Mouse (Mus musculus): ENCODE data around the gene Cd164l2.

Cd164l2 gene

DNA sequence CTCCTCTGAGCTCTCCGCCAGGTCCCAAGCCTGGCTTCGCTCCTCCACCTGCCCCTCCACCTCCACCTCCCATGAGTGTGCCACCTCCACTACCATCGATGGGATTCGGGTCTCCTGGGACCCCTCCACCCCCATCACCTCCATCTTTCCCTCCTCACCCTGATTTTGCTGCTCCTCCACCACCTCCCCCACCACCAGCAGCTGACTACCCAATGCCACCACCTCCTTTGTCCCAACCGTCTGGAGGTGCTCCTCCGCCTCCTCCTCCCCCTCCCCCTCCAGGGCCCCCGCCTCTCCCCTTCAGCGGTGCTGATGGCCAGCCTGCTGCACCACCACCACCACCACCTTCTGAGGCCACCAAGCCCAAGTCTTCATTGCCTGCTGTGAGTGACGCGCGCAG lies 17.4 kb upstream of the Cd164l2 start:
- no peak for DNase-seq (ENCODE audit: low spot score in 2 of 2)

DNA sequence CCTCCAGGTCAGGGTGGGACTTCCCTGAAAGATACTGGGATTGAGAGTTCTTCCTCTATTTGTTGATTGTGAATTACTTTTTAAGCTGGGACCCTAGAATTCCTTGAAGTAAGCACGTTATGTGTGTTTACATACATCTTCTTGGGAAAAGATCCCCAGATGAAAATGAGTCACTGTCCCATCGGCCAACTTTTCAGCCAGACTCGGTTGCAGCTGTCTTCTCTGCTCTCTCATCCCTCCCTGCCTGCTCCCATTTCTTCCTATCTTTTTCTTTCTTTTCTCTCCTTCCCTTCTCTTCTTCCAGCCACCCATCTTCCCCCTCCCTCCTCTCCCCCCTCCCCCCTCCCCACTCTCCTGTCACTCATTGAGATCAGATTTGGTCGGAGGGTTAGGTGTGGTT lies 16.9 kb upstream of the Cd164l2 start:
- no peak for DNase-seq (ENCODE audit: low spot score in 2 of 2)

DNA sequence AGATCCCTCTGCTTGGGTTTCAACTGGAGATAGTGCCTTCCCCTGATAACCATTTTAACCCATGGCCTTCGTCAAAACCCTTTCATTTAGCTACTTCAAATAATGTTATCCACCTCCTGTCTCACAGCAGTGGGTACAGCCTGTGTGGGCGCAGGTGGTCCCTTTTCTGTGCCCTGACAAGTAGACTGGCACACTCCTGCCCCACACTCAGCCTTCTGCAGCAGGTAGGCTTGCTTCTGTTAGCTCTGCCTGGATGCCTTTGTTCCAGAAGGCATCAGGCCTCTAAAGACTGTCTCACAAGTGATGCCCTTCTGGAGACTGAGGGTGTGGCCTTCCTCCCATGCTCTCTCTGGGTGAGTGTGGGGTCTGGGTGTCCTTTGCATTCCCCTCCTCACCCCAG lies 15.8 kb upstream of the Cd164l2 start:
- DNase-seq (ENCODE audit: low spot score in 2 of 2) = no peak

GRCm38 (mm10) chr4:133196852-133197251 lies 15.1 kb upstream of the Cd164l2 start:
- peak in 1 of 2 experiments; percentile 63 for DNase-seq (ENCODE audit: low spot score in 2 of 2)

GRCm38 (mm10) chr4:133197355-133197754 lies 14.6 kb upstream of the Cd164l2 start:
- peak in 1 of 2 experiments; percentile 12 for DNase-seq (ENCODE audit: low spot score in 2 of 2)

GRCm38 (mm10) chr4:133197801-133198286 lies 14.1 kb upstream of the Cd164l2 start:
- DNase-seq (ENCODE audit: low spot score in 2 of 2) = peak in 1 of 2 experiments; percentile 15

DNA sequence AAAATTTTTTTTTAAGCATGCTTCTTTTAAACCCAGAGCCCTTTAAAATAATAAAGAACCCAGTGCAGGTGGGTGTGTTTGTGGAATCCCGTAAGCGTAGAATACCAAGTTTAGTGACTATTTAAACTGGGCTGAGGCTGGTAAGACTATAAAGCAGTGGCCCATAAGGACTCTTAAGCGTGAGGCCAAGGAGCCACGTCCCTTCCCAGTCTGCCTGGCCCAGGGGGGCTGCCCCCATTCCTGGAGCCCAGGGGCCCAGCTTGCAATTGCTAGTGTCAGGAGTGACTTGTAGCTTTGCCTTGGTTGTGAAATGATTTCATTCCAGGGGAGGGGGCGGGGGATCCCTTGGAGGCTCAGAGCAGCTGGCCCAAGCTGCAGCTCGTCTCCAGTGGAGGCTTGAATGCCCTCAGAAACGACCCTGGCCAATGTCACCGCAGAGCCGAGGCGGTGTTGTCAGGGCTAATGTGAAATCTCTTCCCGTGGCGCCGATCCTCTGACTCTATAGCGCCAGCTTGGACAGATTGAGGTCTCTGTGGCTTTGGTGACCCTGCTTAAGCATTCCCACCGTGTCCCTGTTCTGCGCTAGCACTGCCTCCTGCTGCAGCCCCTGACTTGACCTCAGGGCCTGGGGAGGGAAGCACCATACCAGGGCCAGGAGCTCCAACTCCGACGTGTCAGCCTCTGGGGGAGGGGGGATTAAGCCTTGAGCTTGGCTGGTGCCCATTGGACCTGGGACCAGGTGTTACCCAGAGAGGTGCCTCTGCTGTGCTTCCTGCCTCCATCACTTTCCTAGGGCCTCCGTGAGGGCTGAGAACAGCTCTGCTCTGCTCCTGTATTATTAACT lies 13.4 kb upstream of the Cd164l2 start:
- DNase-seq (ENCODE audit: low spot score in 2 of 2) = peak in 1 of 2 experiments; percentile 18

DNA sequence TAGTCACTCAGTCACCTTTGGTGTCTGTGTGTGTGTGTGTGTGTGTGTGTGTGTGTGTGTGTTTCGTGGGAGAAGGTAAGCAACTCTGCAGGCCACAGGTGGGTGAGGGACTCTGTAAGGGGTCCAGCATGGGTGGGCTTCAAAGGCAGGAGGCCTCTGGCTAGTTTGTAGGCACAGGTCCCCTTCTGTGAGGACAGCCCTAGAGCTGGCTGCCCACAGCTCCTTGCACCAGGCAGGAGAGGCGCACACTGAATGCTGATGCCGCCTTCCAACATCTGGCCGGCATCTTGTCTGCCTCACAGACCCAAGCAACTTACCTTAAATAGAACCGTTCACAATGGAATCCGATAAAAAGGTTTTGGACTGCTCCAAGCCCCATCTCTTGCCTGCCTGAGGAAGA lies 12.2 kb upstream of the Cd164l2 start:
- DNase-seq (ENCODE audit: low spot score in 2 of 2) = no peak

DNA sequence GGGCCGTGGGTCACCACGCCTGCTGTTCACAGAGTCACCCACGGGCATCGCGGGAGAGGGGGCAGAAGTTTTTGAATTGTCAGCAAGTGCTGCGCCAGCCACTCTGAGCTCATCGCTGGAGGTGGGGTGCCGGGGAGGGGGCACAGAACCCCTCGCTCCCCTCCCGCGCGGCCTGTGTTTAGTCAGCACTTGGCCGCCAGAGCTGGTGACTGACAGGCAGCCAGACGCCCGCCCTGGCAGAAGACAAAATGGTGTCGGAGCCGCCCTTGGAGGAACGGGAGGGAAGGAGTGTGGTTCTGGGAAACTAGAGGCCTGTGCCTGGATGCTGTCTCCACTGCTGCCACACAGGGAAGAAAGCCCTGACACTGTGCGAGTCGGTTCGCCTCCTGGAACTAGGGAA lies 11.6 kb upstream of the Cd164l2 start:
- DNase-seq (ENCODE audit: low spot score in 2 of 2) = no peak

GRCm38 (mm10) chr4:133201006-133201771 lies 10.7 kb upstream of the Cd164l2 start:
- DNase-seq (ENCODE audit: low spot score in 2 of 2) = peak; percentile 50 to 79

GRCm38 (mm10) chr4:133202254-133202653 lies 9.7 kb upstream of the Cd164l2 start:
- DNase-seq (ENCODE audit: low spot score in 2 of 2) = no peak

DNA sequence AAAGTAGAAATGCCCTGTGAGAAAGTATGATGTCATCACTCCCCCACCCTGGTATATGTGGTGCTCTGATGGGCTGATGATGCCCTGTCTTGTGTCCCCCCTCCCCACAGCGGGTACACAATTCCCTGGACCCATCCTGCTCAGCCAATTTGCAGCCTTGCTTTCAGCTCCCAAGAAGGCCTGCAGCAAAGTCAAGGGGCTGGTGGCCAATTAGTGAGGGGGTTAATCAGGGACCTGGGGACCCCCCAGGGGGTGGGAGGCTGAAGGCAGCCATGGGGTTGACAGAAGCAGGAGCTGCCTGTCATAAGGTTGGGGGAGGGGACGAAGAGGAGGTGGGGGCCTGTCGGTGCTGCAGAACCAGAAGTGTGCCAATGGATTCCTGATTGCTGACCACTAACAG lies 8.3 kb upstream of the Cd164l2 start:
- DNase-seq (ENCODE audit: low spot score in 2 of 2) = no peak

DNA sequence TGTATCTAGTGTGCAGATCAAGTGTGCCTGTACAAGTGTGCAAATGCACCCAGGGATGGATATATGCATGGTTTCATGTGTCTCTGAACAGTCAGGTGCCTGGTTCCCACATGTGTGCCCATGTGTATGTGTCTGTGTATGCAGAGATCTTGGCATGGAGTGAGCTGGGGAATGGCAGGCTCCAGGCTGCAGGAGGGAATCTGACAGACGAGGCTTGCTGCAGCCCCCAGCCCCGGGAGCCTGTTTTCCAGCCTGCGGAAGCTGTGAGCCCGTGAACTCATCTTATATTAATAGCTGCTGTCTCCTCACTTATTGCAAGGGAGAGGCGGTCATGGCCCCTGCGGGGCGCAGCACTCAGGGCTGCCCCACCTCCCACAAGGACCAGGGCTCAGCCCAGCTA lies 7.6 kb upstream of the Cd164l2 start:
- DNase-seq (ENCODE audit: low spot score in 2 of 2) = no peak

- peak in 1 of 2 experiments; percentile 62 for DNase-seq (ENCODE audit: low spot score in 2 of 2)
Observed at GRCm38 (mm10) chr4:133209366-133209765, 2.6 kb upstream of the Cd164l2 start.

- DNase-seq (ENCODE audit: low spot score in 2 of 2) = no peak
Observed at GRCm38 (mm10) chr4:133210023-133210787, 1.7 kb upstream of the Cd164l2 start.

DNA sequence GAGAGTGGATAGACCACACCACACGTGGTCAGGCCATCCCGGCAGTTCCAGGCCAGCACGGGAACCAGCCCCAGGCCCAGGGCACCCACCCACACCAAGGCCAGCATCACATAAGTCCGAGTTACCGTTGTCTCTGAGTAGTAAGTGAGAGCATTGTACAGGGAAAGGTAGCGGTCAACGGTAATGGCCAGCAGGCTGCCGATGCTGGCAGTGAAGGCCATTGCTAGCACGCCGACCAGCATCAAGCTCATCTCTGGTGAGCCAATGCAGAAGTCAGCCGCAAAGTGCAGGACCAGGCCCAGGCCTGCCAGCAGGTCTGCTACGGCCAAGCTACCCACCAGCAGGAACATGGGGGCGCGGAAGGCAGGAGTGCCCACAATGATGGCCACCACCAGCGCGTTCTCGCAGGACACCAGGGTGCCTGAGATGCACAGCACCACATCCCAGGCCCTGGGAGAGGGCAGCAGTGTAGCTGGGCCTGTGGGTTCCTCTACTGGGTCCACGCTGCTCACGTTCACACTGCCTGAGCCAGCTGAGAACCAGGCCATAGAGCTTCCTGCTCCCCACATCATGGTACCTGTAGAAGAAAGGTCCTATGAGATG lies 1.0 kb upstream of the Cd164l2 start:
- no peak for DNase-seq (ENCODE audit: low spot score in 2 of 2)

DNA sequence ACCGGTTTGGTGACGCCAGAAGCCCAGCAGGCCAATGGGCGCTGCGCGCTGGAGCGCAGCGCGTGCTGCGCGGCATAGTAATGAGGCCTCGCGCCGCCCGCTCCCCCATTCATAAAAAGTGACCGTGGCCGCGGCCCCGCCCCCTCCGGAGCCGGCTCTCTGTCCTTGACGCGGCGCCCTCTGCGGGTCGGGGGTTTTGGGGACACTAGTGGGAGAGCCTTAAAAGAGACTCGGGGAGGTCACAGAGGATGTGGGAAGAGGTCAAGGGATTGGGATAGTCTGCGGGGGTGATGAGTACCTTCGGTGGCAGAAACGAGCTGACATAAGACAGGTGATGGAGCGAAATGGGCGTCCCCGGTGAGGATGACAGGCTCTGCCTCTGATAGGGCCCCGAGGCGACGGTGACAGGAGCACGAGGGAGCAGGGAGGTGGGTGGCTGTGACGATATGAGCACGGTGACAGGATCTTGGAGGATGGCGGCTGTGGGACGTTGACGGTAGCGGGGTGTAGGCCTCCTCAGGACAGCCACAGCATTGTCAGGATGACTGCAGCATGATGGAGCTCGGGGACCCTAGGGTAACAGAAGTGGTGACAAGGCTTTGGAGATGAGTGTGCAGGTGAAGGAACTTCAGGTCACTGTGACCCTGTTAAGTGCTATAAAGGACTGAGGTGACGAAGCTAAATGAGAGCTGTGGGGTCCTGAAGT lies 784 bp downstream of the Cd164l2 start:
- DNase-seq (ENCODE audit: low spot score in 2 of 2) = peak; percentile 53 to 80

- no peak for DNase-seq (ENCODE audit: low spot score in 2 of 2)
Observed at GRCm38 (mm10) chr4:133213268-133213590, 1.3 kb downstream of the Cd164l2 start.

DNA sequence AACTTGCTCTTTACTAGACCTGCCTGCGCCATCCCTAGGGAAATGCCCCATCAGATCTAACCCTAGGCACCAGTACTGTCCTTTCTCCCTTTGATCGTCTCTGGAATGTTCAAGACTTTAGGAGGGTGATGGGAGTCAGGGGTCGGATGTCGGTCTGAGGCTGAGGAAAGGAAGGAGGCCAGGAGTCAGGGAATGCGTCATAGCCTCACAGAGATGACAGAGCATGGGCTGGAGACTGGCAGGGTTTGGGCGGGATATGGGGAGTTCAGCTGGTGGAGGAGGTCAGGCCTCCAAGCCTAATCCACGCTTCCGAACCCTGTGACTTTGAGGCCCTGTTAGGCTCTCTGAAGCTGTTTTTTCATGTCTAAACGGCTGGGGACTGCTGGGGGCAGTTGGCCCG lies 1.7 kb downstream of the Cd164l2 start:
- DNase-seq (ENCODE audit: low spot score in 2 of 2) = no peak

DNA sequence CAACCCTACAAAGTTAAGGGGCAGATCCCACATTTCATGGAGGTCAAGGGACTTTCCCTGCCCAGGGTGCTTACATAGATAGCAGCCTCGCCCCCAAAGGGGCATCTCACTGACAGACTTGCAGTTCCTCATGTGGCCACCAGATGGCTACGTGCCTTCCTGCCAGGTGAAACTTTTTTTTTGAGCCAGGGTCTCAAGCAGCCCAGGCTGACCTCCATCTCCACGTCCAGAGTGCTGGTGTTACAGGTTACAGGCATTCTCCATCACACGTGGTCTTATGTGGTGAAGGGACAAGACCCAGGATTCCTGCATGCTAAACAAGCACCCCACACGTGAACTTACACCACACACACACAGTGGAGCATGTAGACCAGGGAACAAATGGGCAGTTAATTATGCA lies 5.7 kb downstream of the Cd164l2 start:
- DNase-seq (ENCODE audit: low spot score in 2 of 2) = peak; percentile 68 to 82

DNA sequence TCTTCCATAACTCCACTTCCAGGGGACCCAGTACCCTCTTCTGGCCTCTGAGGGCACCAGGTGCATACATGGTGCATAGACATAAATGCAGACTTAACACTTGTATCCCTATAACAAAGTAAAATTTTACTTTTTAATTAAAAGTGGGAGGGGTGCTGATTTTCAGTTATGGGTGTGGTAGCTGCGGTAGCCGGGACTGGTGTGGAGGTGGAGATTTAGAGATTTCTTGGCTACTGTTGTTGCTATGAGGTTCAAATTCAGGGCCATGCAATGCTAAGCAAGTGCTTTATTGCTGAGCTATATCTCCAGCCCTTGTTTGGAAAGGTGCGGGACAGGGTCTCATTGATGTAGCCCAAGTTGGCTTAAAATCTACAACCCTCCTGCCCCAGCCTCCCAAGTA lies 6.8 kb downstream of the Cd164l2 start:
- no peak for DNase-seq (ENCODE audit: low spot score in 2 of 2)

Measured in spleen, postnatal 10 days (tissue).